Mouse (Mus musculus) c-Kit-negative CD71-positive TER-119-positive erythroid progenitor cells, embryonic 14.5 days (primary cell): Measurements from ENCODE around the gene Cldnd2.
"Not testable (repeated sequence)": the region's sequence is repeated elsewhere in the genome, so short reads cannot be mapped to it uniquely, and the experiment has no call there.

ENCODE experiments used
- DNase-seq: peaks from one replicate; pipeline ENCODE4 v3.0.0-alpha.2; 2013; ENCODE audit warnings: low read depth, low spot score

Gene Cldnd2

GRCm38 (mm10) chr7:43440482-43440881 is at the start of gene Cldnd2:
Gene Cldnd2, plus strand, starts transcription at chr7:43440782.
- no peak for DNase-seq

- DNase-seq, result no peak
Observed at GRCm38 (mm10) chr7:43392349-43393121, 48.0 kb upstream of the Cldnd2 start.

- no peak for DNase-seq
Observed at GRCm38 (mm10) chr7:43399501-43399900, 41.1 kb upstream of the Cldnd2 start.

GRCm38 (mm10) chr7:43402718-43403117 is 37.9 kb upstream of the Cldnd2 start:
- no peak for DNase-seq

DNA sequence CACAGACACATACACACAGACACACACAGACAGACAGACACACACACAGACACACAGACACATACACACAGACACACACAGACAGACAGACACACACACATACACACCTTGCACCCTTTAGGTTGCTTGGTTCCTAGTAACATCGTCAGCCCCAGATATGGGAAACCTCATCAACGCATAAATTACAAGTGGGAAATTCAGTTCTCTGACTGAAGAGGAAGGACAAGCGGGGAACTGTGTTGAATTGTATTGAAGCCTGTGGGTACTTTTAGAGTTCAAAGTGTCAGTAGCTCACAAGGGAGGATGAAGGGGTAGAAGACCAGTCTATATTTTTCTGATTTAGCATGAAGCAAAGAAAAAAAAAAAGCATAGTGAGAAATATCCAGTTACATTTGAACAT is 33.0 kb upstream of the Cldnd2 start:
- DNase-seq, result no peak

DNA sequence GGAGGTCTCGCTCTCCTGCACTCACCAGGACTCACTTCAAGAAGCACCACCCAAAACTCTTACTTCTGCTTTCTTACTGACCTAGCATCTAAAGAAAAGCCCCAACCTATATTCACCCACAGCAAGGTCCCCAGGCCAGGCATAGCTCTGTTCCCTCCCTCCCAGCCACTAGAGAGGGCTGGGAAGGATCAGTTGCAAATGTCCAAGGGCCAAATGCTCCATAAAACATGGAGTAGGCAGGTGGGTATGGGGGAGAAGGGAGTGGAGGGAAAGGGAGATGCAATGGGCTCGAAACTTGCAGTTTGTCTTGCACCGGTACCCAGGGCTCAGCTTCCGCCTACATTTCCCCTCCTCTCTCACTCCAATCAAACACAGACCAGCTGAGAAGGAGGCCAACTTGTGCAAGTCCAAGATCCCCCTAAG is 32.4 kb upstream of the Cldnd2 start, which contains the start of gene Siglecg:
TSS of gene Siglecg (plus strand) at position 74 of the 423 bp plus-strand sequence.
- DNase-seq, result no peak

- no peak for DNase-seq
Observed at GRCm38 (mm10) chr7:43409084-43409483, 31.5 kb upstream of the Cldnd2 start.

DNA sequence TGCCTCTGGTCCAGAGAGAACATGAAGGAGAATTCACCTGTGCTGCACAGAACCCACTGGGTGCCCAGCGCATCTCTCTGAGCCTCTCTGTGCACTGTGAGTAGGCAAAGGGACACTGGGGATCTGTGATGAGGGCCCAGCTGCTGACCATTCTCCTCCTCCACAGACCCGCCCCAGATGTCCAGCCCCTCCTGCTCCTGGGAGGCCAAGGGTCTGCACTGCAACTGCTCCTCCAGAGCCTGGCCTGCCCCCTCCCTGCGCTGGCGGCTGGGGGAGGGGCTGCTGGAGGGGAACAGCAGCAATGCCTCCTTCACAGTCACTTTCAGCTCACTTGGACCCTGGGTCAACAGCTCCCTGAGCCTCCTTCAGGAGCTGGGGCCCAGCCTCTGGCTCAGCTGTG is 28.9 kb upstream of the Cldnd2 start:
- not testable (repeated sequence) for DNase-seq

DNA sequence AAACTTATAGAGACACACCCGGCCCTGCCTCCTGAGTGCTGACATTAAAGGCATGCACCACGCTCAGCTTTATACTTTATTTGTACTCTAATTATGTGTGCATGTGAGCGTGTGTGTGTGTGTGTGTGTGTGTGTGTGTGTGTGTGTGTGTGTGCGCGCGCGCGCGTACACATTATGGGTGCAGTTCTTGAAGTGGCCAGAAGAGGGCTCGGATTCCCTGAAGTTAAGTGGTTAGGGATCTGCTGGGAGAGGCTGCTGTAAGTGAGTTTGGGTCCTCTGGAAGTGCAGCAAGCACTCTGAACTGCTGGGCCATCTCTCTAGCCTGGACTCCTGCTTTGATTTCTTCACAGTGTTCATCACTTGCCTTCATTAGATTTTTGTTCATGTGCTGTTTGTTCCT is 23.3 kb upstream of the Cldnd2 start:
- DNase-seq, result no peak

DNA sequence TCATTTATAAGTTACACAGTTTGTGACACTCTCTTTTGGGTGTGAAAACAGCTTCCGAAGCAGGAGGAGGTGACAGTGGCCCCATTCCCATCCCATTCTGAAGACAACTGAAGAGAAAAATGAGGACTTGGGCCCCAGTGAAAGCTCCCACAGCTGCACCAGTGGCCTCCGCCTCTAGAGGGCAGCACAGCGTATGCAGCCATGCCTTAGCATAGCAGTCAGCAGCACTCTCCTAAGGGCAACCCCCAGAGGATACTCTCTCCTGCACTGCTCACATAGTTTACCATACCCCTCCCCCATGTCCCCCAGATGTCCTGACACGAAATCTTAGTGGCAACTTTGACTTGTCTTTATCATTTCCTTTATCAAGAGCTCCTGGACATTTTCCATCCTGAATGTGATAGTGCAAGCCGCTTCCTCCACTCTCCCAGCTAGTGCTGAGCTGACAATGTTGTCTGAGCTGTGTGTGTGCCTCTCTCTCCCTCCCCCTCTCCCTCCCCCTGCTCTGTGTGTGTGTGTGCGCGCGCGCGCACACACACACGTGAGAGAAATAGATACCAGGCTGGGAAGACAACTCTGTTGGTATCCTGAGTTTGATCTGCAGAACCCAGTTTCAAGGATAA is 17.5 kb upstream of the Cldnd2 start:
- DNase-seq, result peak; percentile 15

GRCm38 (mm10) chr7:43423991-43424625 is 16.5 kb upstream of the Cldnd2 start:
- no peak for DNase-seq

- no peak for DNase-seq
Observed at GRCm38 (mm10) chr7:43427406-43427805, 13.2 kb upstream of the Cldnd2 start, which contains the start of gene Lim2. Gene Lim2, plus strand, starts transcription at chr7:43427670.

DNA sequence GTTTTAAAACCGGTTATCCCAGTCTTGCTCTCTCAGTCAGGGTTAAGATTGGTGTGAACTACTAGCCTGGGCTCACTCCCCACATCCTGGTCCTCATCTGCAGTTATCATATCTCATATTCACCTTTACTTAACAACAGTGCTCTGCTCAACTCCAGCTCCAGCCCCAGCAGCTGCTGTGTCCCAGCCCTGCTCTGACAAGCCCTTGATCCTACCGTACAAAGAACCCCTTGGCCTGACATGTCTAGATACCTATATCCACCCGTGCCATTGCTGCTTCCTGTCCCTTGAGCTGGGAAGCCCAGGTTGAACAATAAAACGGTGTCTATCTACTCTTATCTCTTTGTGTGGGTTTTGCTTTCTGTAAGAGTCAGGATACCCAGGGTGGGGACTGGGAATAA is 11.1 kb upstream of the Cldnd2 start:
- no peak for DNase-seq

DNA sequence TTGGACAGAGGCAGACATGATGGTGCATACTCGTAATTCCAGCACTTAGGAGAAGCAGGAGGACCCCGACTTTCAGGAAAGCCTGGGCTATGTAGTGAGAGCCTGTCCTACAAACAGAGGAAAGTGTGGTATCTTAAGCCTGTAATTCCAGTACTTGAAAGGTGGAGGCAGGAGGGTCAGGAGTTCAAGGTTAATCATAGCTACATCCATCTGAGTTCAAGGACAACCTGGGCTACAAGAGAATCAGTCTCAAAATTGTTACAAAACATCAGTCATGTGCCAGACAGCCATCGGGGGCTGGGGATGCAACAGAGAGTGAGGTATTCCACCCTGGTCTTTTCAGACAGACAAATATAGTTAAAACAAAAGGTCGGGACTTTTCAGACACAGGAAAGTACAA is 7.7 kb upstream of the Cldnd2 start:
- DNase-seq, result no peak

DNA sequence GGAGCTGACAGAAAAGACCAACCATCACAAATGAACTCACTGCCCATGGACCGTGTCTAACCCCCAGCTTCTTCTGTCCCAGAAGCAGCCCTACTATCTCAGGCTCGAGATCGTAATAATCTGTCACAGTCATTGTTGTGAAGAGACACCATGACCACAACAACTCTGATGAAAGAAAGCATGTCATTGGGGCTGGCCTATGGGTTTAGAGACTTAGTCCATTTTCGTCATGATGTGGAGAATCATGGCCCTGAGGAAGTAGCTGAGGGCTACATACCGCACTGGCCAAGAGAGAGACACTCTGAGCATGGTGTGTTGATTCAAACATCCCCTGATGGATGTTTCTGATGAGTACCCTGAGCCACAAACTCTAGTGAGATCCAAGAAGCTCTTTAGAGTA is 5.9 kb upstream of the Cldnd2 start:
- DNase-seq, result no peak

DNA sequence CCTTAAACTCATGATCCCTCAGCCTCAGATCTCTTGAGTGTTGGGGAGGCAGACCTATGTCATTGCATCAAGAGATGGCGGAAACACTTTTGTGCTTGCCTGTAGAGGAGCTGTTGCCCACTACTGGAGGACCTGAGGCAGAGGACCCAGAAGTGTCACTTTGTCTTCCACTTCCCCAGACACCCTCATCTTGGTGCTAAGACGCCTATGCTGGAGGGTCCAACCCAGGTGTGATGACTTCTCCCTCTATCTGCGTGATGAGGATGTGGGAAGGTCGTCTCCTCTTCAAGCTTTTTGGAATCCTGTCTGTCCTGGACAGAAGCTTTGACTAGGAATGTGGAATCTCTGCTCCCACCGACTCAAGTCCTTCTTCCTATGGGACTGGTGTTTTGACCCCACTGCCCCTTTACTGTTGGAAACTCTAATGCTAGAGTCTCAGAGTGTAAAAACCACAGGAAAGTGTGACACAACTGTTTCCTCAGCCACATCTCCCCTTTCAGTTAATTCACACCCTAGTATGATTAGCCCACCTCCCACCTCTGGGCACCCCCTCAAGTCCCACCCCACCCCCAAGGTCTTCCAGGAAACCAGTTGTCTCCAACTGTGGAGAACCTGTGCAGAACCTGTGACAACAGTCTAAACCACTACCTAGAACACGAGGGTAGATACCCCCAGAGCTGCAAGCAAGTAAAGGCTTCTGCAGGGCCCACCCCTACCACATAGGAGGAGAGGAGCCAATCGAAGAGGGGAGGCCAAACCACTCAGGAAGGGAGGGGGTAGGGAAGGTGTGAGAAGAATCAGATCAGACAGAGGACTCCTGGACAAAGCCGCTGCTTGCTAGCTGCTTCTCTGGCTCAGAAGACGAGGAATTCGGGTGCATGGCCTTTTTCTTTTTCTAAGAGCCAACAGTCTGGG is 4.0 kb upstream of the Cldnd2 start, which contains the start of gene Nkg7:
TSS of gene Nkg7 (plus strand) at position 733 of the 915 bp plus-strand sequence.
- DNase-seq, result no peak

DNA sequence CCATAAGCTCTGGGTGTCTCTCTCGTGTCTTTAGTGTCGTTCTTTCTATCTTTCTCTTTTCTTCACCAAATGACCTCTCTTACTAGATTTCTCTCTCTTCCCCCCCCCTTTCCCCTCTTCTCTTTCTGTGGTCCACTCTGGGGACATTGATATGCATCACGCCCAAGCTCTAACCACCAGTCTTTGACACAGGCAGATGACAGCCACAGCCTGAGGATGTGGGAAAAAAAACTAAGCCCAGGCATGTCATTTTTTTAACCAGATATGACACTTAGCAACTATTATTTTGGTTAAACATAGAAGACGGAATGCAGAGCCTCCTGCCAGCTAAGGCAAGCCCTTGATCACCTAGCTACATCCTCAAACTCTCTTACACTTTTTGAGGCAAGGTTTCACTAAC is 2.0 kb upstream of the Cldnd2 start:
- no peak for DNase-seq

DNA sequence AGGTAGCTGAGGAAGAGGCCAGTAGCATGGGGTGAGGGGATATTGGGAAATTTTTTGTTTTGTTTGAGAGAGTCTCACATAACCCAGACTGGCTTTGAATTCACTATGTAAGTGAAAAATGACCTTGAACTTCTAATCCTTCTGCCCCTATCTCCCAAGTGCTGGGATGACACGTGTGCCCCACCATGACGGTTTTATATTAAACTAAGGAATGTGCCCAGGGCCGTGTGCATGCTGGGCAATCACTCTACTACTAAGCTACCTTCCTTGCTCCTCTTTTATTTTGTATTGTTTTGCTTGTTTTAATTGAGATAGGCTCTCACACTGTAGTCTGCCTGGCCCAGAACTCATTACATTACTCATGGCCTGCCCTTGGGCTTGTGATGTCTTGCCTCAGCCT is 489 bp downstream of the Cldnd2 start:
- no peak for DNase-seq

- DNase-seq, result no peak
Observed at GRCm38 (mm10) chr7:43442684-43443083, 2.1 kb downstream of the Cldnd2 start.

DNA sequence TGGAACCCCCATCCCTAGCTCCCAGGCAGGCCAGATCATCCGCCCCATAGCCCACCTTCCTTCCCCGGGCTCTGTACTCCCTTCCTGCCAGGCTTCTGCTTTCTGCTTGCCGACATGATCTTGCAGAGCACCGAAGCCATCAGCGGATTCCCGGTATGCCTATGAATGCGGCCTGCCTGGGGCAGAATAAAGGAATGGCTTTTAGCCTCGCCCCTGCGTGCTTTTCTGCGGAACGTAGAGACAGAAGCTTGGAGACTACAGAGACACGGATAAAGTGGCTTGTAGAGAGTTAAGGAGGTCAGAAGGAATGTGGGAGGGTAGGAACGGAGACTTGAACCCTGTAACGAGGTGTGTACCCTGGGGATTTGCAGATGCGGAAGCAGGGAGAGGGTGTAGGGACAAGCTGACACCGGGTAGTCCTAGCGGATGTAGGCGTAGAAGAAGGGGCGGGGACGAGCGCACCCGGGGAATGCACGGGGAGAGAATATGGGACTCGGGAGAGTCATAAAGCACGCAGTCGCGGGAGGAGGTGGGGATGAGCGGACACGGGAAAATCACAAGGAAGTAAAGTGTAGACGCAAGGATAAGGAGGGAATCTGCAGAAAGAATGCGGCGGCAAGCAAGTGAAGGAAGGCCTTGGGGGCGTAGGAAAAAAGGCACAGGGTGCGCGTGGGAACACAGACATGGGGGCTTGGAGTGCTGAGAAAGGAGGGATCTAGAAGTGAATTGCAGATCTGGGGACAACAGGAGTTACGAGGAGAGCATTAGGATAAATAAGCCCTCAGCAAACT is 2.7 kb downstream of the Cldnd2 start:
- no peak for DNase-seq

DNA sequence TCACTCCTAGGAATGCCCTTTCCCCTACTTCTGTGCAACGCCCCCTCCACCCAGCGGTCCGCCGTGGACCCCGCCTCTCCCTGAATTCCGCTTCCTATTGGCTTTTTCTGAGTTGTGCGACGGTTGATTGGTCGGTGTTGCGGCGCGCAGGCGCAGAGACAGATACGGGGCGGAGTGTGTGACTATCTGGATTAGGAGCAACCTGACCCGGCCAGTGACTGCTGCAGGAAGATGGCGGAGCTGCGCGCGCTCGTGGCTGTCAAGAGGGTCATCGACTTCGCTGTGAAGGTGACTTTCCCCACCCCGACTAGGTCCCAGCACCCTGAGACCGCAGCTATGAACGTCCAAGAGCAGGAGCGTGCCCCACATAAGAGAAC is 3.3 kb downstream of the Cldnd2 start, which contains the start of the genes Etfb and Gm45233:
TSS of gene Etfb (plus strand) at position 167 of the 377 bp plus-strand sequence.
TSS of gene Gm45233 (plus strand) at position 212 of the 377 bp plus-strand sequence.
- DNase-seq, result peak; percentile 86
